Mouse (Mus musculus) intestine, embryonic 15.5 days (tissue): Measurements from ENCODE around the gene Srp9. TPM values are rescaled to one million over a fixed set of nuclear protein-coding genes. Genes with fewer than 3 reads are reported as not detected.
A peak's percentile ranks its signal among the peaks of the same experiment; 100 is the strongest.

Experiments
- ATAC-seq: fragments of 200-750 bp; cut with Nextera tagmentation; 2 replicates; pipeline ENCODE4 v1.8.0; 2017; ENCODE audit warnings: moderate TSS enrichment, moderate library complexity
- H3K27ac ChIP-seq: fragments of 300-500 bp; sonication (generic); 2 replicates; pipeline ENCODE4 v1.5.1; 2015; ENCODE audit warnings: mild to moderate bottlenecking, inconsistent platforms
- H3K27me3 ChIP-seq: fragments of 300-500 bp; sonication (generic); replicated peaks from 2 replicates; pipeline ENCODE4 v1.6.1; 2015; ENCODE audit warnings: inconsistent platforms
- H3K36me3 ChIP-seq: fragments of 300-500 bp; sonication (generic); 2 replicates; pipeline ENCODE4 v1.6.1; 2015; ENCODE audit warnings: inconsistent platforms
- H3K4me1 ChIP-seq: fragments of 300-500 bp; sonication (generic); replicated peaks from 2 replicates; pipeline ENCODE4 v1.6.1; 2015; ENCODE audit warnings: inconsistent platforms
- H3K4me2 ChIP-seq: fragments of 300-500 bp; sonication (generic); replicated peaks from 2 replicates; pipeline ENCODE4 v1.6.1; 2015; ENCODE audit warnings: mild to moderate bottlenecking, inconsistent platforms
- H3K4me3 ChIP-seq: fragments of 300-500 bp; sonication (generic); replicated peaks from 2 replicates; pipeline ENCODE4 v1.5.1; 2015; ENCODE audit warnings: inconsistent platforms
- H3K9ac ChIP-seq: fragments of 300-500 bp; sonication (generic); 2 replicates; pipeline ENCODE4 v1.6.1; 2015; ENCODE audit warnings: inconsistent platforms
- H3K9me3 ChIP-seq: fragments of 300-500 bp; sonication (generic); 2 replicates; pipeline ENCODE4 v1.6.1; 2016; ENCODE audit warnings: inconsistent platforms
- WGBS: fragments of 180-500 bp; shearing (Covaris S2); methylation state at CpG from one replicate; pipeline ENCODE4 v1.1.7; 2015; 5-methylcytosine and 5-hydroxymethylcytosine counted together
- polyA plus RNA-seq: library from polyadenylated mRNA; unstranded; fragments of >200 nt; fragmentation: Nextera tagmentation; extraction: Ambion mirVana; gene quantifications from 2 replicates; pipeline ENCODE4 v1.2.1, GENCODE M21; 2015

Gene Srp9
- polyA plus RNA-seq, 1 experiment from 2014 or later = 173 TPM

DNA sequence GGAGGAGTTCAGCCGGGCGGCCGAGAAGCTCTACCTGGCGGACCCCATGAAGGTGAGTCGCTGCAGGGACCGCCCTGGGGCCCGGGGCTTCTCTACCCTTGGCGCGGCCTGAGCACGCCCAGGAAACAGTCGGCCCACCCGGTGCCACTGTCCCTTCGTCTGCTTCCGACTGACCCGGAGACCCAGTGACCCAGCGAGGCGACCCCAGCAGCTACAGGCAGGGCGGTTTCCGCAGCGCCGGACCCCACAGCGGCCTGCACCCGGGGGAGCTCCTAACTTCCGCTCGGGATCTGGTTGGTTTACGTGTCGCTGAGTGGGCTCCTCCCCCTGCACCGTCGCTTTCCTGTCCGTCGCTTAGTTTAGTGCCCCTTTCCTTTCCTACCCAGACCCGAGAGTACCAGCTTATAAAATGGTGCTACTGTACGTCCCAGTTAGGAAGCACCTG, 409 bp downstream of the Srp9 start:
- H3K4me2 ChIP-seq = peak overlapping the region; percentile 50
- peak overlapping the region; percentile 86 for H3K27ac ChIP-seq
- ATAC-seq = peak; percentile 97
- H3K9ac ChIP-seq = peak overlapping the region; percentile 90
- no peaks in the 10 kb centered on the region for H3K27me3 ChIP-seq
- no peaks in the 10 kb centered on the region for H3K9me3 ChIP-seq
- peak overlapping the region; percentile 95 for H3K4me3 ChIP-seq
- H3K4me1 ChIP-seq = peaks cover 9% of the 10 kb centered on the region; the same call in 1 of the 2 replicates
- under 1% methylated on average over 33 of the region's 33 CpGs for WGBS
- peaks cover 10% of the 10 kb centered on the region; the same call in 1 of the 2 replicates for H3K36me3 ChIP-seq

DNA sequence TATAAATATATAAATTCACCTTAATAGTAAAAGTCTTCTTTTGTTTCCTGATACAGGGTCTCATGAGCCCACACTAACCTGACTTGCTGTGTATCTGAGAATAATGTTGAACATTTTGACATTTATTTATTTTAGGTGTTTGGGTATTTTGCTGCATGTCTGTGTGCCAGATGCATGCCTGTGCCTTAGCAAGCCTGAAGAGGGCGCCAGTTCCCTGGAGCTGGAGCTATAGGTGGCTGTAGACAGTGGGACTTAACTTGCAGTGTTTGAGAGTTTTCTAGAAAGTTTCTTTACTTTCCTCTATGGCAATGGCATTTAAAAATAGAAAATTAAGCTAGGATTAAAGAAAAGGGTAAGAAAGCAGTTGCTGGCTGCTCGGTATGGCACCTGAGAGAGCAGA, 6.3 kb downstream of the Srp9 start:
- H3K4me3 ChIP-seq = no peak overlapping the region
- ATAC-seq = no peak
- H3K27me3 ChIP-seq = no peaks in the 10 kb centered on the region
- H3K9ac ChIP-seq = no peak overlapping the region
- H3K27ac ChIP-seq = no peak overlapping the region
- peaks cover 15% of the 10 kb centered on the region; the same call in 1 of the 2 replicates for H3K36me3 ChIP-seq
- H3K4me1 ChIP-seq = peaks cover 2% of the 10 kb centered on the region; the same call in 1 of the 2 replicates
- H3K9me3 ChIP-seq = no peaks in the 10 kb centered on the region
- no peak overlapping the region for H3K4me2 ChIP-seq
- 30% methylated on average over 2 of the region's 2 CpGs for WGBS

DNA sequence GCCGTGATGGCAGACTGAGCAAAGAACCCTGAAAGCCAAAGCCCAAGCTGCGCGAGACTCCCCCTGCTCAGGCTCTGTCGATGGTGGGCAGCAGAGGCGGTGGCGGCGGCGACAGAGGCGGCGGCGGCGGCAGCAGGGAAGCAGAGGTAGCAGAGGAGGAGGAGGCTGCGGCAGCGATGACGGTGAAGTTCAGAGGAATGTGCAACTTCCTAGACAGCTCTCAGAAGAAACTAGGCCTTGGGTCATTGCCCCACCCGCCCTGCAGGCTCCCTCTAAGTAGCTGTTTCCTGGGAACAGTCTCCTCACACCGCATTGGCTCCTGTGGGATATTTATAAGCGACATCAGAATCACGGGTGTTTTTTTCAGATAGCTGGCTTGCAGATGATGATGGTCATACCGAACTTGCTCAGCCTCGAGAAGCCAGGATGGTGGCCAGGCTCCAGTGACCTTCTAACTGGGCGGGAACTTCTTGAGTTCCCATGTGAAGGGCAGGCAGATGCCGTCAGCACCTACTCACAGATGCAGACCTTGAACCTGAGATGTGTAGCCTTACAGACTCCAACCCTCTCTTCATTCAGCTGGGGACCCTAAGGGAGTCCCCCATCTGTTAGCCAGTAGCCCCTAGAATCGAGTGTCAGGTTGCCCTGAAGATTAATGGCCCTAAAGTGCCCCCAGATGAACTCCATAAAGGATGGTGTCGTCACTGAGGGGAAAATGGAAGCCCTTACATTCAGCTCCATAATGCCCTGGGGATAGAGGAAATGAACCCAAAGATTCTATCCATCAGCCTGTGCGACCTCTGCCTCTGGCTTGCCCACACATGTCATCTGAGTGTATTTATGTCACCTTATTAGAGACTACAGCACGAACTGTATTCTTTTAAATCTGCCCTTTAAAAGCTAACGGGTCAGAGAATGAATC, 12.9 kb downstream of the Srp9 start:
- WGBS = 44% methylated on average over 28 of the region's 28 CpGs
- no peaks in the 10 kb centered on the region for H3K9me3 ChIP-seq
- no peaks in the 10 kb centered on the region for H3K27me3 ChIP-seq
- H3K9ac ChIP-seq = no peak overlapping the region
- H3K27ac ChIP-seq = no peak overlapping the region
- ATAC-seq = no peak
- H3K4me3 ChIP-seq = no peak overlapping the region
- peak overlapping the region; percentile 27; the same call in 1 of the 2 replicates for H3K4me2 ChIP-seq
- H3K4me1 ChIP-seq = peaks cover 8% of the 10 kb centered on the region; the same call in 1 of the 2 replicates
- 0 out of 2 replicates have a peak, but pooled peaks cover under 1% of the 10 kb centered on the region for H3K36me3 ChIP-seq

DNA sequence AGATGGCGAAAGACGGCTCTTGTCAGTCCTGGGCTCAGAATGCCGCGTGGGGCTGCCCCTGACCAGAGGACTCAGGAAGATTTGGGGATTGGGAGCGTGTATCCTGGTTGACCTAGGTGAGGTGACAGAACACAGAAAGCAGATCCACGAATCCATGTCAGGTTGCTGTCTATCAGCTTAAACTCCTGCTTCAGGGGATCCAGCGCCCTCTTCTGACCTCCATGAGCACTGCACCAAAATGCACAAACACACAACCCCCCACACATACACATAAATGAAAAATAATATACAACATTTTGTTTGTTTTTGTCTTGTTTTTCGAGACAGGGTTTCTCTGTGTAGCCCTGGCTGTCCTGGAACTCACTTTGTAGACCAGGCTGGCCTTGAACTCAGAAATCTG, 13.6 kb downstream of the Srp9 start:
- Histone ChIP-seq H3K36me3 (no peaks in the 10 kb centered on the region), H3K4me2 (no peak overlapping the region), H3K4me3 (no peak overlapping the region), H3K27me3 (no peaks in the 10 kb centered on the region), H3K4me1 (peaks cover 8% of the 10 kb centered on the region; the same call in 1 of the 2 replicates), H3K27ac (no peak overlapping the region), H3K9ac (no peak overlapping the region), H3K9me3 (no peaks in the 10 kb centered on the region)
- WGBS = 71% methylated on average over 8 of the region's 8 CpGs
- no peak for ATAC-seq

DNA sequence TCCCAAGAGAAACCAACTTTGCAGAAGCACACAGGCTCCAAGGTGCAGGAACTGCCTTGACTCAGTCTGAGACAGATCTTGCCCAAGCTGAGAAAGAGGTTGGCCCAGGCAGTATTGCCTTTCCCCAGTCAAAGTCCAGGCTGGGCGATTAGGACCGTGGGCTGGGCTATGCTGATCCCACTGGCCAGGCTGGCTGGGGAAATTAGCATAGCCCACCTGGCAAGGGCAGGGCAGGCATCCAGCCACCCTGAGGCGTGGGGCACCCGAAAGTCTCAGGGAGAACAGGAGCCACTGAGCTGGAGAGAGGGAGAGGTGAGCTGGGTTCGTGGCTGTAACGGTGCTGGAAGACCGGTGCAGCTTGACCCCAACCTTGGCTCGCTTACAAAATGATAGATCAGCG, 15.4 kb downstream of the Srp9 start:
- 31% methylated on average over 9 of the region's 9 CpGs for WGBS
- peaks cover 8% of the 10 kb centered on the region; the same call in 1 of the 2 replicates for H3K4me1 ChIP-seq
- H3K4me2 ChIP-seq = peak overlapping the region; percentile 50
- H3K9ac ChIP-seq = no peak overlapping the region
- no peaks in the 10 kb centered on the region for H3K27me3 ChIP-seq
- H3K9me3 ChIP-seq = no peaks in the 10 kb centered on the region
- H3K36me3 ChIP-seq = no peaks in the 10 kb centered on the region
- H3K27ac ChIP-seq = no peak overlapping the region
- peak overlapping the region; percentile 16; the same call in 1 of the 2 replicates for H3K4me3 ChIP-seq
- peak; percentile 90 for ATAC-seq

DNA sequence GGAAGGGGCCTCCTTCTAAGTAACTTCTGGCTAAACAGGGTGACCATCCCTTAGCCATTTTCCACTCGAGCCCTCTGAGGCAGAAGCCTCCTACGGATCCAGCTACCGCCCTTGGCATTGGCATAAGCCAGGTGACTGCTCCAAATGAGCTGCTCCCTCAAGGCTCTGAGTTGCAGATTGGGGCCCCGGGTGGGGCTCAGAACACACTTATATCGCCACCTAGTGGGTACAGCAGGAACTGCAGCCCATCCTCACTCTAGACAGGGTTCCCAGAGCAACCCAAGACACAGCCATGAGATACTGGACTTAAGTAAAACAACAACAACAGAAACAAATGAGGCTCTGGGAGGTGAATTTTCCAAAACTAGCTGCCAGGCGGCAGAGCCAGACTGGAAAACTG, 15.8 kb downstream of the Srp9 start:
- H3K9ac ChIP-seq = no peak overlapping the region
- peaks cover 8% of the 10 kb centered on the region; the same call in 1 of the 2 replicates for H3K4me1 ChIP-seq
- H3K36me3 ChIP-seq = no peaks in the 10 kb centered on the region
- H3K4me3 ChIP-seq = peak overlapping the region; percentile 16; the same call in 1 of the 2 replicates
- peak overlapping the region; percentile 50 for H3K4me2 ChIP-seq
- H3K27me3 ChIP-seq = no peaks in the 10 kb centered on the region
- peak; percentile 74 for ATAC-seq
- no peak overlapping the region for H3K27ac ChIP-seq
- WGBS = 1% methylated on average over 6 of the region's 6 CpGs
- H3K9me3 ChIP-seq = no peaks in the 10 kb centered on the region

DNA sequence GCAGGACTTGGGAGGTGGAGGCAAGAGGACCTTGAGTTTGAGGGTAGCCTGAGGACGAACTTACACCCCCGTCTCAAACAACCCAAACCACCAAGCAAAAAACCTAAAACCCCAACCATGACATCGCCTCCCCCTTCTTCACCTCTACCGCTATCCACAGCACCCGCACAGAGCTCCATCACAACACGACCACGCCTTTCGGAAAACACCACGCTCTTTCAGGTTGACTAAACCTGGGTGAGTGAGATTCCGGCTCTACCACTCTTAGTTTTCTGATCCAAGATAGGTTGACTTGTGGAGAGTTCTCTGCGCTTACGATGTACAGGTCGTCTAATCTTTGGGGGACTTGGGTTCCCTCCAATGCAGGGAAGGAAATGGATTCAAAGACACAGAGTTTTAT, 18.2 kb downstream of the Srp9 start:
- 93% methylated on average over 13 of the region's 13 CpGs for WGBS
- Histone ChIP-seq H3K36me3 (no peaks in the 10 kb centered on the region), H3K4me3 (no peak overlapping the region), H3K9ac (no peak overlapping the region), H3K4me1 (peaks cover 5% of the 10 kb centered on the region; the same call in 1 of the 2 replicates), H3K27me3 (no peaks in the 10 kb centered on the region), H3K9me3 (no peaks in the 10 kb centered on the region), H3K27ac (no peak overlapping the region), H3K4me2 (no peak overlapping the region)
- no peak for ATAC-seq

DNA sequence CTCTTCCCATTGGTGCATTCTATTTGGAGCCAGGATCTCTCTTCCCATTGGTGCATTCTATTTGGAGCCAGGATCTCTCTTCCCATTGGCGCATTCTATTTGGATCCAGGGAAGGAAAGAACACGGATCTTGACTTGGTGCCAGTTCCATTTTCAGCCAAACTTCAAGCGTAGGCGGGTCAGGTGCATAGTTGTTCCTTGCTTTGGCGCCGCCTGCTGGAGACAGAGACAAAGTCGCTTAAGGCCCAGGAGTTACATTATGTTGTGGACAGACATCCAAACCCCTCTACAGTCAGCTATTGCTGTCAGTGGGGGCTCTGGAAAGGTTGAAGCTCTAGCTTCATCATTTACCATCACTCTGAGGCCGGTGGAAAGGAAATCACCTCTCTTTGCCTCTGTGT, 18.8 kb downstream of the Srp9 start:
- H3K9me3 ChIP-seq = no peaks in the 10 kb centered on the region
- no peaks in the 10 kb centered on the region for H3K27me3 ChIP-seq
- no peak for ATAC-seq
- WGBS = 75% methylated on average over 8 of the region's 8 CpGs
- H3K4me1 ChIP-seq = peaks cover 5% of the 10 kb centered on the region; the same call in 1 of the 2 replicates
- no peaks in the 10 kb centered on the region for H3K36me3 ChIP-seq
- no peak overlapping the region for H3K4me2 ChIP-seq
- no peak overlapping the region for H3K9ac ChIP-seq
- no peak overlapping the region for H3K4me3 ChIP-seq
- H3K27ac ChIP-seq = no peak overlapping the region

DNA sequence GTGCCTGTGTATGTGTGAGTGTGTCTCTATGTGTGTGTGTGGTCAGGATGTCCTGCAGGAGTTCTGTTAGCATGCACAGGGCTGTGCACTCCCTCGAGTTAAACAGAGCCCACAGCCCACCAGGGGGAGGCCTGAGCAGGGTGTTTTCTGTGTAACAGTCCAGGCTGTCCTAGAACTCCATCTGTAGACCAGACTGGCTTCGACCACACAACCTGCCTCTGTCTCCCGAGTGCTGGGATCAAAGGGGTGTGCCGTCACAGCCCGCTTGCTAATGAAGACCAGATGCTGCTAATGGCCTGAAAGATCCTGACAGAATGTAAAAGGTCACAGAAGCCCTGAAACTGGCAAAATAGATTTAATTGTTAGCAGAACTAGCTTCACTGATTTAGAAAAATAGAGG, 21.0 kb downstream of the Srp9 start:
- H3K4me1 ChIP-seq = no peaks in the 10 kb centered on the region
- 51% methylated on average over 5 of the region's 5 CpGs for WGBS
- H3K27me3 ChIP-seq = no peaks in the 10 kb centered on the region
- no peak for ATAC-seq
- no peak overlapping the region for H3K4me3 ChIP-seq
- no peak overlapping the region for H3K9ac ChIP-seq
- no peak overlapping the region for H3K27ac ChIP-seq
- no peak overlapping the region for H3K4me2 ChIP-seq
- no peaks in the 10 kb centered on the region for H3K36me3 ChIP-seq
- H3K9me3 ChIP-seq = no peaks in the 10 kb centered on the region

DNA sequence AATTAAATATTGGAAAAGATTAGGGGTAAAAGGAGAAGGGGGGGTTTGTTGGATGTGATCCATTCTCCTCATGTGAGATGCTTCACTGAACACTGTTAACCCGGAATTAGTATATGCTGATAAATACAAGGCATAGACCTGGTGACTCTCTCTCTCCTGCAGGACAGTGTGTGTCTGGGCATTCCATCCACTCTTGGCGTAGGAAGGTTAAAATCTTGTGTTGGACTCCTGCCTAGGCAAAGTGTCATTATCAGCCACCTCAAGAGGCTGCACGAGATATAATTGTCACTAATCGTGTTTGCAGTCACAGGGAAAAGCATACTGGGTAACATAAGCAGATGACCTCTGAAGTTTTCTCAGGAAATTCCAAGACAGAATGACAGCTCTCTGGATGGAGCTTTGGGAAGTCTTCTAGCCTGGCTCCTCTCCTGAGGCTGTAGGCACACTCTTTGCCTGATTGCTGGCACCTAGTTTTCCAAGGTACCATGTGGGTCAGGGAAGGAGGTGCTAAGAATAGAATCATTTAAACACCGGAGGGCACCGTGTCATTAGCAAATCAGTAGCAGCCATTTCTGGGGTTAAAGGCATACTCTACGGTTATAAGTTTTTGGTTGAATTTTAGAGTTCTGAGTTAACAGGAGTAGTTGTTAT, 24.5 kb downstream of the Srp9 start:
- no peak for ATAC-seq
- H3K27ac ChIP-seq = no peak overlapping the region
- no peak overlapping the region for H3K4me2 ChIP-seq
- H3K9ac ChIP-seq = no peak overlapping the region
- no peaks in the 10 kb centered on the region for H3K4me1 ChIP-seq
- H3K4me3 ChIP-seq = no peak overlapping the region
- H3K9me3 ChIP-seq = no peaks in the 10 kb centered on the region
- WGBS = 69% methylated on average over 7 of the region's 7 CpGs
- H3K36me3 ChIP-seq = no peaks in the 10 kb centered on the region
- H3K27me3 ChIP-seq = no peaks in the 10 kb centered on the region

DNA sequence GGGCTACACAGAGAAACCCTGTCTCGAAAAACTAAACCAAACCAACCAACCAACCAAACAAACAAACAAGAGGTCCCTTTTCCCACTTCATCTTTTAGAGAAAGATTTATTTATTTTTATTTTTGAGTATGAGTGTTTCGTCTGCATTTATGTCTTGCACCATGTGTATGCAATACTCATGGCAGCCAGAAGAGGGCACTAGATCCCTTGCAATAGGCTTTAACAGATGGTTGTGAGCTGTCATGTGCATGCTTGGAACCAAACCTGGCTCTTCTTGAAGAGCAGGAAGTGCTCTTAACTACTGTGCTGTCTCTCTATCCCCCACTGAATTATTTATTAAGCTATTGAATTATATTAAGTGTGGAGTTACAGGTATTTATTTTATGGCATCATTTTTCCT, 25.4 kb downstream of the Srp9 start:
- no peaks in the 10 kb centered on the region for H3K36me3 ChIP-seq
- no peak for ATAC-seq
- no peaks in the 10 kb centered on the region for H3K27me3 ChIP-seq
- H3K27ac ChIP-seq = no peak overlapping the region
- H3K9me3 ChIP-seq = no peaks in the 10 kb centered on the region
- H3K4me1 ChIP-seq = no peaks in the 10 kb centered on the region
- no peak overlapping the region for H3K4me3 ChIP-seq
- H3K9ac ChIP-seq = no peak overlapping the region
- H3K4me2 ChIP-seq = no peak overlapping the region
- WGBS = 90% methylated on average over 2 of the region's 2 CpGs

DNA sequence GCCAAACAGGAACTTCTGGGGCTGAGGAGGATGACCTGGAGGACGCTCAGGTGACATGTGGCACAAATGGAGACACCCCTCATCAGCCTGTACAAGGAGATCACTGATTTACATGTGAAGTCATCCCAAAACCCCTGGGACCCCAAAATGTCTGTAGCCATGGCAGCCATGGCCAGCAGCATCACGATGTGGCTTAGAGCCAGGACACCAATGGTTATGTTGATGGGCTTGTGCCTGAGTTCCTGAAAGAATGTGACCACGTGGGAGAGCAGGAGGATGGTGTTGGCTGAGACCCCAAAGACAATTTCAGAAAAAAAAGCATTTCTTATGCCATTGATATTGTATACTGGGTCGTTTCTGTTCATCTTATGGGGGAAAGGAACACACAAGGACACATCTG, 33.2 kb downstream of the Srp9 start:
- Histone ChIP-seq H3K9ac (no peak overlapping the region), H3K27ac (no peak overlapping the region), H3K4me1 (no peaks in the 10 kb centered on the region), H3K27me3 (no peaks in the 10 kb centered on the region), H3K9me3 (no peaks in the 10 kb centered on the region), H3K4me2 (no peak overlapping the region), H3K36me3 (no peaks in the 10 kb centered on the region), H3K4me3 (no peak overlapping the region)
- WGBS = 63% methylated on average over 4 of the region's 4 CpGs
- ATAC-seq = no peak
